Mouse (Mus musculus) CH12F3 (cell line): ENCODE measurements around the gene Tekt4.

Experiments used
- in situ Hi-C: fragments of 300-500 bp; cut with MboI; formaldehyde crosslinking; loops from 2 replicates; pipeline ENCODE4 v1.14.3; 2020; ENCODE audit warnings: low sequenced_read_pairs

The Tekt4 gene

GRCm38 (mm10) chr17:25474330-25475077 lies 20.1 kb downstream of the Tekt4 start:
- in situ Hi-C loops, result loop anchor here (10.0 kb wide), 1 partner anchor 220 kb away; no protein-coding TSS in a partner anchor

- in situ Hi-C loops, result loop anchor here (10.0 kb wide), 1 partner anchor 219 kb away; no protein-coding TSS in a partner anchor
Observed at GRCm38 (mm10) chr17:25475946-25476744, 21.7 kb downstream of the Tekt4 start.

DNA sequence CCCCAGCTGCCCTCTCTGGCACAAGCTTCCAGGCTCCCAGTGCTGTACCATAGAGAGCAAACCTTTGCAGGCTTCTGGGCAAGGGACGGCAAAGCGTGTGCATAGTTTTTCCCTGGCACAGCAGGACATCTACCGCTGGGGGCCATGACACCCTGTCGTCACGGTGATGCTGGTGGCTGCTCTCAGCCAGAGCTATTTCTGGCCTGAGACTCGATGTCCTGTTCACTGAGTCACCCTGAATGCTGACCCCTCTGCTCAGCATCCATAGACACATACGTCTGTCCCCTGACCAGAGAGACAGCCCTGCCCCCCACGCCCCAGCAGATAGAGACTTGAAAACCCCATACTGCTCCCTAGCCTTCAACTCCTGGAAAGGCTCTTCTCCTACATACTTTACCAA lies 25.7 kb downstream of the Tekt4 start:
- in situ Hi-C loops, result no loop called here

DNA sequence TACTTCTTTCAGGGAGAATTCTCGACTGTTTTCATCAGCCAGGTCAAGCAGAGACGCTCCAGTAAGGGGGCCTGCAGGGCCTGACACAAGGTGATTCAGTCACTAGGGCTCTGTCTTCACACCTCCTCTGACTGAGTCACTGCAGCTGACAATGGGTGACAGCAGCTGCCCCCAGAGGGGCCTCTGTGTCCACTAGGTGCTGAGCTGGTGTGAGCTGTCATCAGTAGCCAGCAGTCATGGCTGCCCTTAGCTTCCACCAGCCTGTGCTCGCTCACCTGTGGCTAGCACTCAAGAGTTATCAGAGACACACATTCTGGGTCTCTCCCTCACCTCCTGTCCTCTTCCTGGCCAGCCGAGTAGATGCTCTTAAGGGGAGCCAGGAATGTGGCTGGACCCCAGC lies 26.4 kb downstream of the Tekt4 start:
- in situ Hi-C loops, result no loop called here

DNA sequence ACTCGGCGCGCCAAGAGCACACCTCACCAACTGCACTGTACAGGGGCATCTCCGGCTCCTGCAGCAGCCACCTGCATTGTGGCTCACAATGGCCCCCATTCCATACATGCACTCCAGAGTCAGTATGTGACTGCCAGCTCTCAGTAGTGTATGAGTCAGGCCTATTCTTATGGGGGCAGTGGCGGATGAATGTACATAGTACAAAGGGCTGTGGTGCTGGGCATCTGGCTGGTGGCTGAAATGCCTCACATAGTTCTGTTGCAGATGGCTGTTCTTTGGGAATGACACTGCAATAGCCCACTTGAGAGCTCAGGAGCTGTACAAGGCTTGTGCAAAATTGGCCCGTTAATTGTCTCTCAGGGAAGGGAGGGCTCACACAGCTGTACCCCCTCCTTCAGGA lies 27.7 kb downstream of the Tekt4 start:
- in situ Hi-C loops, result no loop called here

- in situ Hi-C loops, result no loop called here
Observed at GRCm38 (mm10) chr17:25497013-25497412, 42.6 kb downstream of the Tekt4 start, which contains the start of gene Sstr5. Sstr5 (minus strand) TSS chr17:25497288.

DNA sequence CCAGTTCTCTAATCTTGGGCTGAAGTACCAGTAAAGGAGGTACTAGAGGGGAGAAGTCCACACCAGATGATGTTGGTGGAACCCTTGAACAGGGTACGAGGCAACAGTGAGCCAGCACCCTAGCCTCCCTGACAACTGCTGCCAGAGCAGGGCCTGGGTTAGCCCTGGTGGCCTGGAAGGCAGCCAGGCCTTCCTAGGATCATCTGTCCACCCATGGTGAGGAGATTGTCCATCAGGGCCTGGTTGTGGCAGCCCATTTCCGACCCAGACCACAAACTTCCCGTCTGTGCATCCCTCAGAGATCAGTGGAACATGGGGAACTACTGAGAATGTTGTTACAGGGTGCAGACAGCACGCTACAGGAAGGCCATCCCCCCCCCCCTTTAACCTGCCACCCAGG lies 48.2 kb downstream of the Tekt4 start:
- in situ Hi-C loops, result no loop called here

- in situ Hi-C loops, result no loop called here
Observed at GRCm38 (mm10) chr17:25507799-25508198, 53.4 kb downstream of the Tekt4 start.

- in situ Hi-C loops, result no loop called here
Observed at GRCm38 (mm10) chr17:25508860-25509577, 54.6 kb downstream of the Tekt4 start.

DNA sequence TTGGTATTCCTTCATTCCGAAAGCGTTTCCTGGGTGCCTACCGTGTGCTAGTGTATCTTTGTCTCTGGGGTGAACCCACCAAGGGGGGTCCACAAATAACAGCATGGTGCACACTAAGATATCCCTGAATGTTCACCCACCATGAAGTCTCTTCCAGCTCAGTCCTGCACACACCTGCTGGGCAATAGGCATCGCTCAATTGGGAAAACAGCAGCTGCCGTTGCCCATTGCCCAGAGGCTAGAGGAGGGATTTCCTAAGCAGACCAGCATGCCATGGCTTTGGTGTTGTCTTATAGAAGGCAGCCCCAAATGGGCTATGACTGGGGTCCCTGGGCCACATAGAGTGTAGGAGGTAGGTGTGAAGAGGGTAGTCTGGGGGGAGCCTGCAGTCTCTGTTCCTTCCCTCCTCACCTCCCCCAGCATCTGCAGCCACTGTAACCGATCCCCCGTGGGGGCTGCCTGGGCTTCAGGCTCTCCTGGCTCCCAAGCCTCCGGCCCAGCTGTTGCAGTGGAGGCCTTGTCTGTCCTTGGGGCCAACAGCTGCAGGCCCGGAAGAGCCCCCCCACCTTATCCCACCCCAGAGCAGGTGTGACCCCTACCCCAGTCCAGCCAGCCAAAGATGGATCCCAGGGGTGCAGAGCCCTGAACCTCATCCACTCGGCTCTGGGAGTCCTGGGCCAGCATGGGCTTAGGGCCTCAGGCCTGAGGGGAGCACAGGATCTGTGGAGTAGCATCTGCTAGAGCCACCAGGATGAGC lies 55.8 kb downstream of the Tekt4 start:
- in situ Hi-C loops, result no loop called here

GRCm38 (mm10) chr17:25511876-25512275 lies 57.5 kb downstream of the Tekt4 start:
- in situ Hi-C loops, result no loop called here

GRCm38 (mm10) chr17:25514055-25514454 lies 59.6 kb downstream of the Tekt4 start:
- in situ Hi-C loops, result no loop called here

DNA sequence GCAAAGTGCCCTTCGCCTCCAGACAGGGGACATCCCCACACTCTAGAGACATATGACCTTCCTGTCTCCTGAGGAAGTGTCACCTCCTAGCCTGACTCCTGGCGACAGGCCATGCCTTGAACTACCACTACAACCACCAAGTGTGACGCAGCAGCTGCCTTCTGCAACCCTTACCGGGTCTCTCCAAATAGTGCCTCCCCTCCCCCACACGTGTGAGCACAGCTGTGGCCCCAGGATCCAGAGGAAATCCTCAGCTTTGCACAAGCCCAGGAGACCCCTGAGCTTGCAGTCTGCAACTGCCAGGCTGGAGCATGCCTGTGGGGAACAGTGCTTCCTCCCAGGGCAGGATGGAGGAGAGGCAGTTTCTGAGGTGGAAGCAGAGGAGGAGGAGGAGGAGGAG lies 61.9 kb downstream of the Tekt4 start:
- in situ Hi-C loops, result no loop called here

DNA sequence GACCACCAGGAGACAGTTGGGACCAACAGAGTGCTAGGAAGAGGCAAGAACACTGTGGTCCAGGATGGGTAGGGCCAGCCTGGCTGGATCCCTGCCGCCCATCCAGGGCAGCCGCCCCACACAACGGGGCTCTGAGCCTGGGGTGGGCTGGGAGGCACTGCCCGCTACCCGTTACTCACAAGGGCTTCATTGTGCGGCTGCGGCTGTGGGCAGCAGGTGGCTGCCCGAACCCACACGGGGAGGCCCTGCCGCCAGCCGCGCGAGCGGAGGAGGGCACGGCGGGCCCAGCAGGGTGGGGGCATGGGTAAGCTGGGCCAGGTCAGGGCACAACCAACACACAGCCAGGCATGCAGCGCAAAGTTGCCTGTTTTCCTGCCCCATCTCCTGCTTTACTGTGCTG lies 63.7 kb downstream of the Tekt4 start:
- in situ Hi-C loops, result no loop called here

GRCm38 (mm10) chr17:25519511-25519910 lies 65.1 kb downstream of the Tekt4 start:
- in situ Hi-C loops, result no loop called here

GRCm38 (mm10) chr17:25520492-25520891 lies 66.1 kb downstream of the Tekt4 start:
- in situ Hi-C loops, result no loop called here

DNA sequence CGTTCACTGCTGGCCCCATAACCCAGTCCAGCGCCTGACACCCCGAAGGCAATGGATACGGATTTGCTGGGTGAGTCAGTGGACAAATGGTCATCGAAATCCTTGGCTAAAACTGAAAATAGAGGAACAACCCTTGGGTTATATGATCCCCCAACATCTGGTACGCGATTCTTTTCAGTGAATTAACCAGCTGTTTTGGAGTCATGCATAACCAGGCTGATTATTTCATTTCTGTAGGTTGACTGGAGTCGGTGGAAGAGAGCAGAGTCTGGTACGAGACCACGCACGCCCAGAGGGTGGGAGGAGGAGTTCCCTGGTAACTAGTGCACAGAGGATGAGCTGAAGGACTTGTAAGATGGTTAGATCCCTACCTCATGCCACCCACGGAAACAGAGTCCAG lies 67.7 kb downstream of the Tekt4 start:
- in situ Hi-C loops, result no loop called here
